Mouse (Mus musculus) heart, embryonic 12.5 days (tissue): Measurements from ENCODE around the gene Odf3. TPM values are rescaled to one million over a fixed set of nuclear protein-coding genes. Genes with fewer than 3 reads are reported as not detected.

ENCODE experiments used
- ATAC-seq: fragments of 200-750 bp; cut with Nextera tagmentation; 2 replicates; pipeline ENCODE4 v1.8.0; 2017; ENCODE audit warnings: moderate TSS enrichment, moderate library complexity; ENCODE audit not compliant: insufficient number of reproducible peaks, low FRiP score
- H3K27ac ChIP-seq: fragments of 300-500 bp; sonication (generic); 2 replicates; pipeline ENCODE4 v1.5.1; 2016; ENCODE audit warnings: mild to moderate bottlenecking, moderate library complexity; ENCODE audit not compliant: poor library complexity, severe bottlenecking
- H3K27me3 ChIP-seq: fragments of 300-500 bp; sonication (generic); replicated peaks from 2 replicates; pipeline ENCODE4 v1.6.1; 2016; ENCODE audit warnings: mild to moderate bottlenecking, moderate library complexity
- H3K36me3 ChIP-seq: fragments of 300-500 bp; sonication (generic); 2 replicates; pipeline ENCODE4 v1.6.1; 2016; ENCODE audit warnings: mild to moderate bottlenecking, moderate library complexity
- H3K4me1 ChIP-seq: fragments of 300-500 bp; sonication (generic); replicated peaks from 2 replicates; pipeline ENCODE4 v1.6.1; 2016; ENCODE audit warnings: mild to moderate bottlenecking
- H3K4me2 ChIP-seq: fragments of 300-500 bp; sonication (generic); 2 replicates; pipeline ENCODE4 v1.6.1; 2016; ENCODE audit warnings: mild to moderate bottlenecking, moderate library complexity
- H3K4me3 ChIP-seq: fragments of 300-500 bp; sonication (generic); 2 replicates; pipeline ENCODE4 v1.5.1; 2016; ENCODE audit warnings: mild to moderate bottlenecking
- H3K9ac ChIP-seq: fragments of 300-500 bp; sonication (generic); 2 replicates; pipeline ENCODE4 v1.6.1; 2016; ENCODE audit warnings: mild to moderate bottlenecking, moderate library complexity
- H3K9me3 ChIP-seq: fragments of 300-500 bp; sonication (generic); replicated peaks from 2 replicates; pipeline ENCODE4 v1.6.1; 2016; ENCODE audit warnings: mild to moderate bottlenecking, moderate library complexity
- WGBS: fragments of 180-500 bp; shearing (Covaris S2); methylation state at CpG from one replicate; pipeline ENCODE4 v1.1.7; 2016; 5-methylcytosine and 5-hydroxymethylcytosine counted together
- polyA plus RNA-seq: library from polyadenylated mRNA; unstranded; fragments of >200 nt; fragmentation: Nextera tagmentation; extraction: Ambion mirVana; gene quantifications from 2 replicates; pipeline ENCODE4 v1.2.1, GENCODE M21; 2016

The Odf3 gene
- polyA plus RNA-seq = not detected in 2 replicates

DNA sequence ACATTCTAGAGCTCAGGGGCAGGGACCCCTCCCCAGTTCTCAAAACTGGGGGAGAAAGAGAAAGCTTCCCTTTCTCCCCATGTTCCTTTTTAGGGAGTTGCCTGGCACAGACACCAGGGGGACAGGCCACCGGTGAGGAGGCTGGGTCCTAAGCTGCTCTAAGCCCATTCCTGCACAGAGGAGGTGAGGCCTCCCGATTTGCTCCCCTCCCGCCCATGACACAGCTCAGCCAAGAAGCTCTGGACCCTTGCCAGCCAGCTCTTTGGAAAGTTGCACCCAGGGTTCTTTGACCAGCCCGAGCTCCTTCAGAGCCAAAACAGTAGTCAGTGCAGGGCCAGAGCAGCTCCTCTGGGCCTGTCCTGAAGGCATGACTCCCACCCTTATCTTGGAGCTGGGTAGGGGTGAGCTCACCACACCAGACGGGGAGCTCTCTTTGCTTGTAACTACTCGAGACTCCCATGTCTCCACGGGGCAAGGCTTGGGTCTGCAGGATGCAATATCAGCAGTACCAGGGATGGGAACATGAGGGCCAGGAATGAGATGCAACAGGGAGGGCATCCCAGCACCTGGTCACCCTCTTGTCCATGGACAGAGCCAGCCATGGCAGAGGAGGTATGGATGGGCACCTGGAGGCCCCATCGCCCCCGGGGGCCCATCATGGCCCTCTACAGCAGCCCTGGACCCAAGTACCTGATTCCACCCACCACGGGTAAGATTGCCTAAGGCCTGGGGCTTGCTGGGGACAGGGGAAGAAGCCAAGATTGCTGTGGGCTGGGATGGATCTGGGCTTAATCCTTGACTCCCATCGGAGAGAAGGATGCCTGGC is at the start of gene Odf3:
Gene Odf3, plus strand, starts transcription at position 51 of the 826 bp plus-strand sequence.
- Histone ChIP-seq H3K4me2 (no peak within 1 kb of the TSS), H3K36me3 (peaks cover 18% of the 10 kb centered on the region), H3K27me3 (peaks cover 36% of the 10 kb centered on the region), H3K4me1 (peaks cover 4% of the 10 kb centered on the region; the same call in 1 of the 2 replicates), H3K9ac (no peak within 1 kb of the TSS), H3K4me3 (no peak within 1 kb of the TSS), H3K27ac (no peak within 1 kb of the TSS), H3K9me3 (no peaks in the 10 kb centered on the region)
- no peak for ATAC-seq
- 53% methylated on average over 11 of the region's 11 CpGs for WGBS

DNA sequence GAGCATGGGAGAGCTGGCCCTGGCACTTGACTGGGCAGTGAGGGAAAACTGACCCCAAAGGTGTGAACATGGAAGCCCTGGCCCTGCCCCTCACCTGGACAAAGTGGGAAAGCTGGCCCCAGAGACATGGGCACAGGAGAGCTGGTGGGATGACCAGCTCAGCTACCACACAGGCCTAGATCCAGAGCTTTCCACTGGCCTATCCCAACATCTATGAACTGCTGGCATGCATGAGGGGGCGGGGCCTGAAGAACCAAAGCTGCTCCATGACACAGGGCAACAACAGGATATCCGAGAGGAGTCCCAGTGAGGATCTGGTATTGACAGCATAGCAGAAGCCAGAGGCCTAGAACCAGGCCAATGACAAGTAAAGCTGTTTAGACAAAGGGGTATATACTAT is 49.4 kb upstream of the Odf3 start:
- H3K27me3 ChIP-seq = no peaks in the 10 kb centered on the region
- H3K4me3 ChIP-seq = no peak overlapping the region
- H3K4me1 ChIP-seq = no peaks in the 10 kb centered on the region
- 64% methylated on average over 2 of the region's 2 CpGs for WGBS
- H3K27ac ChIP-seq = no peak overlapping the region
- H3K36me3 ChIP-seq = no peaks in the 10 kb centered on the region
- ATAC-seq = no peak
- H3K9ac ChIP-seq = no peak overlapping the region
- no peaks in the 10 kb centered on the region for H3K9me3 ChIP-seq
- H3K4me2 ChIP-seq = no peak overlapping the region

DNA sequence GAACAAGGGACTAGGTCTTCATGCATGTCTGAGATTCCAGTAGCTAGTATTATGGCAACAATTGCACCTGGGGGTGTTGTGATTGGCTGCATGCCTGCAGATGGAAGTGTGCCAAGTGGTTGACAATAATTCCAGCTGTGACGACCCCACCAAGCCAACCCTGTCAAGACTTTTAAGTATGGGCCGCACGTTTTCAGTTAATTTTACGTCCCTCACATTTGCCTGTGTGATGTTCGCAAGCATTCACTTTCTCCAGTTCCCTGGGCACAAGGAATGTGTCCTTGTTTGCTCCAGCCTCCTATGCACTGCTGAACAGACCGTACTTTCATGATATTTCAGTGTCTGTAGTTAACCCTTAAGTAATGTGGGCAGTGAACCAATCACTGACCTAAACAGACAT is 45.0 kb upstream of the Odf3 start:
- no peak for ATAC-seq
- Histone ChIP-seq H3K4me2 (no peak overlapping the region), H3K4me3 (no peak overlapping the region), H3K4me1 (no peaks in the 10 kb centered on the region), H3K27ac (no peak overlapping the region), H3K9me3 (no peaks in the 10 kb centered on the region), H3K9ac (no peak overlapping the region), H3K27me3 (no peaks in the 10 kb centered on the region), H3K36me3 (no peaks in the 10 kb centered on the region)
- 72% methylated on average over 6 of the region's 6 CpGs for WGBS

DNA sequence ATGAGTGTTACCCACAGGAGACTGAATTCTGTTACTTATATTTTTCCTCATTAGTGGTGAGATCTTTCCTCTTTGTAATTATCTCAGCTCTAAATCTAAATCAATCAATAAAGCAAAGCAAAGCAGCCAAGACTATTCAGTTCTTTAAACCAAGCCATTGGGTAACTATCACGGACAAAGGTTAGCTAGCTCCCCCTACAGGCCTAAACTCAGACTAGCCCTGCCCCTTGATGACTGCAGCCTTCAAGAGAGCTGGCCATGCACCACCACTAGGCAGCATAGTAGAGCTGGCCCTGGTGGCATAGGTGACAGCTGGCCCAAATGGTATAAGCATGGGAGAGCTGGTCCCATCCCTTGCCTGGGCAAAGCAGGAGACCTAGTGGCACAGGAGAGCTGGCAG is 41.9 kb upstream of the Odf3 start:
- Histone ChIP-seq H3K4me3 (no peak overlapping the region), H3K4me2 (no peak overlapping the region), H3K27ac (no peak overlapping the region), H3K27me3 (no peaks in the 10 kb centered on the region), H3K36me3 (no peaks in the 10 kb centered on the region), H3K4me1 (no peaks in the 10 kb centered on the region), H3K9ac (no peak overlapping the region), H3K9me3 (no peaks in the 10 kb centered on the region)
- WGBS = 12% methylated on average over 1 of the region's 1 CpGs
- ATAC-seq = no peak

DNA sequence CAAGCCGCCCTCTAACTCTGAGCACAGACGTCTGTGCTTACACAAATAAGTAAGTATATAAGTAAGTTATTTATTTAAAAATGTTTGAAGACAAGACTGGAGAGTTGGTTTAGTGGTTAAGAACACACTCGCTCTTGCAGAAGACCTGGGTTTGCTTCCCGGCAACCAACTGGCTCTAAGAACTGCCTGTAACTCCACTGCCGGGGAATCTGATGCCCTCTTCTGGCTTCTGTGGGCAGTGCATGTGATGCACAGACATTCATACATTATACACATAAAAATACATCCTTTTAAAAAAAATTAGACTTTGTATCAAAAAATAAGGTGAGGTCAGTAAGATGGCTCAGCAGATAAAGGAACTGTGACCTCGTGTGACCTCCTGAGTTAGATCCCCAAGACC is 37.1 kb upstream of the Odf3 start:
- Histone ChIP-seq H3K9ac (no peak overlapping the region), H3K4me1 (no peaks in the 10 kb centered on the region), H3K36me3 (peaks cover 9% of the 10 kb centered on the region), H3K27ac (no peak overlapping the region), H3K4me3 (no peak overlapping the region), H3K9me3 (no peaks in the 10 kb centered on the region), H3K4me2 (no peak overlapping the region), H3K27me3 (no peaks in the 10 kb centered on the region)
- WGBS = 88% methylated on average over 6 of the region's 6 CpGs
- ATAC-seq = no peak

DNA sequence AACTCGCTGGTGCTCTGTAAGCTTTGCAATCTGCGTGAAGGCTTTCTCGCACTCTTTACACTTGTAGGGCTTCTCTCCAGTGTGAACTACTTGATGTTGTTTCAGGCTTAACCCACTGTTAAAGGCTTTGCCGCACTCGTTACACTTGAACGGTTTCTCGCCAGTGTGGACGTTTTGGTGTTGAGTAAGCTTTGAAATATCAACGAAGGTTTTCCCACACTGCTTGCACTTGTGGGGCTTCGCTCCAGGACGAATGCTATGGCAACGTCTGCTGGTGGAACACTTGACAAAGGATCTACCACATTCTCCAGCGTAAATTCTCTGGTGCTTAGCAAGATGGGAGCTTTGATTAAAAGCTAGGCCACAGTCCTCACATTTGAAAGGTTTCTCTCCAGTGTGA is 35.9 kb upstream of the Odf3 start:
- H3K9me3 ChIP-seq = no peaks in the 10 kb centered on the region
- no peaks in the 10 kb centered on the region for H3K4me1 ChIP-seq
- H3K9ac ChIP-seq = no peak overlapping the region
- no peak for ATAC-seq
- no peaks in the 10 kb centered on the region for H3K27me3 ChIP-seq
- no peak overlapping the region for H3K27ac ChIP-seq
- peaks cover 9% of the 10 kb centered on the region for H3K36me3 ChIP-seq
- no peak overlapping the region for H3K4me3 ChIP-seq
- WGBS = 88% methylated on average over 13 of the region's 13 CpGs
- no peak overlapping the region for H3K4me2 ChIP-seq

DNA sequence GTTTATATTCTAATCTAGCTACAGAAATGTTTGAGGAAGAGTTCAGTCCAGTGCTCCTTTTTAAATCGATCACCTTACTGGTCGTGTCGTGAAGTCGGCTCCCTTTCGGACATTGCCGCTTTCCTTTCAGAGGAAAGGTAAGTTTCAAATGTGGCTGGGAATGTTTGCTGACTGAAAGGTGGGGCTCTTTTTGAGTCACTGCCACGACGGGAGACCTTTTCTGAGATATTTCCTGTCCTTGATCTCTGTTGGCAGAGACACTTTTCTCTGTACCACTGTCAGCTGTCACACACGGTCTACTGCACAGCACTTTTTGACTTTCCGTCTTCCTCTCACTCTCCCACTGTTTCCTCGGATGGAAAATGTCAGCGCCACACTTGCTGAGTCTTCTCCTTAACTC is 34.8 kb upstream of the Odf3 start:
- Histone ChIP-seq H3K27me3 (no peaks in the 10 kb centered on the region), H3K4me1 (no peaks in the 10 kb centered on the region), H3K9me3 (no peaks in the 10 kb centered on the region), H3K4me3 (no peak overlapping the region), H3K4me2 (no peak overlapping the region), H3K9ac (no peak overlapping the region), H3K27ac (no peak overlapping the region), H3K36me3 (peaks cover 9% of the 10 kb centered on the region)
- WGBS = 83% methylated on average over 12 of the region's 12 CpGs
- ATAC-seq = no peak

DNA sequence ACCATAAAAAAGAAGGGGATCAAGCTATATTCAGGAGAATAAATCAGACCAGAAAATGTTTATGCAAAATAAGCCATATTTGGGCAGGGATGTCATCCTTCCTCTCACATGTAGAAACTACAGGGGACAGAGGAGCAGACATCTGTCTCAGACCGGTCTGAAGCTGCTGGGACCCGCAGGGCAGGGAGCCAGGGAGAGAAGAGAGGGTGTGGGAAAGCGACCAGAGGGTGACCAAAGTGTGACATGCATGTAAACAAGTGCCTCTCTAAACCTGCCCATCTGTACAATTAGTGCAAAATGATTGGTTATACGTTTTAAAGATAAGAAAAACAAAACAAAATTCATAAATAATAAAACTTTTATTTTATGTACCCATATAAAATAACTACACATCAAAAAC is 27.4 kb upstream of the Odf3 start:
- Histone ChIP-seq H3K27me3 (peaks cover 5% of the 10 kb centered on the region), H3K36me3 (no peaks in the 10 kb centered on the region), H3K4me2 (no peak overlapping the region), H3K4me3 (no peak overlapping the region), H3K27ac (no peak overlapping the region), H3K9ac (no peak overlapping the region), H3K9me3 (no peaks in the 10 kb centered on the region), H3K4me1 (peaks cover 10% of the 10 kb centered on the region; the same call in 1 of the 2 replicates)
- ATAC-seq = no peak
- 72% methylated on average over 4 of the region's 4 CpGs for WGBS

DNA sequence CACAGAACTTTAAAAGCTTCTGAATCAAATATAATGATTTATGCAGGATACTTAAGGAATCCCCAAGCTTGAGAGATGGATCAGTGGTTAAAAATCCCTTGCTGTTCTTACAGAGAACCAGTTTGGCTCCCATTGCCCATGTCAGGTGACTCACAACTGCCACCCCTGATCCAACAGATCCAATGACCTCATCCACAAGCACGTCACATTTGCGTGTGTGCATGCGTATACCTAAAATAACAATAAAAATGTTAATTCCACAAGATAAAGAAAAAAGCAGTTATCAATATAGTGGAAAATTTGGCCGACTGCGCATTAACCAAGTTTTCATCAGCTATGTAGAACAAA is 26.3 kb upstream of the Odf3 start:
- H3K27me3 ChIP-seq = peaks cover 5% of the 10 kb centered on the region
- H3K36me3 ChIP-seq = no peaks in the 10 kb centered on the region
- peak overlapping the region; percentile 86 for H3K4me2 ChIP-seq
- no peaks in the 10 kb centered on the region for H3K9me3 ChIP-seq
- peak overlapping the region; percentile 54 for H3K4me3 ChIP-seq
- no peak for ATAC-seq
- H3K9ac ChIP-seq = no peak overlapping the region
- peaks cover 10% of the 10 kb centered on the region; the same call in 1 of the 2 replicates for H3K4me1 ChIP-seq
- no peak overlapping the region for H3K27ac ChIP-seq
- 52% methylated on average over 5 of the region's 5 CpGs for WGBS

DNA sequence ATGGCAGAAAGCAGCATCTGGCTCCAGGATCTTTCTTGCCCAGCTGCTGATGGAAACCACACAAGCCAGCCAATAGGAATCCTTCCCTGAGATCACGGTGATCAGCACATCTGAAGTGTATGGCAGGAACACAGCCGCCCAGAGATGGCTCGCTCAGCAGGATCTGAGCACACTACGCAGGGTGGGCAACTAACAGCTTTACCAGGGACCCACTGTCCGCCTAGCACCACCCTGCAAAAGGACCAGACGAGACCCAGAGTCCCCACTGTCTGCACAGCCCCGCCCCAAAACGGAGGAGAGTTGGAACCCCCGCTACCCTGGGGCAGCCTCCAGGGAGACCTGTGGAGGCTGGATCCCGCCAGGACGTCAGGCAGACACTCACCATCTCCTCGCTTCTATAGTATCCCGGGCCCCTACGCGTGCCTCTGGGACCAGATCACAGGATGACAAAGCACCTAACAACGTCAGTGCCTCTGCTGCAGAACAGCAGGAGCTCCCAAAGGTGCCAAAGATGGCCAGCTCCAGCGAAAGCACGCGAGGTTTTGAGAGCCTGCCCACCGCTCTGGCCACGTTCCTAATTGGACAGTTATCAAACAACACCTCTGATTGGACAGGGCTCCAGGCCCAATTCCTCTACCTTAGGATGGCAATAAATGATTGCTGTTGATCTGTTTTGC is 25.8 kb upstream of the Odf3 start, which contains the start of gene Zfp941:
Gene Zfp941, minus strand, starts transcription at position 526 of the 677 bp plus-strand sequence.
- Histone ChIP-seq H3K9ac (peak within 1 kb of the TSS; percentile 72), H3K4me3 (peak within 1 kb of the TSS; percentile 54), H3K4me2 (peak within 1 kb of the TSS; percentile 86), H3K4me1 (peaks cover 10% of the 10 kb centered on the region; the same call in 1 of the 2 replicates), H3K36me3 (no peaks in the 10 kb centered on the region), H3K27me3 (peaks cover 5% of the 10 kb centered on the region), H3K27ac (no peak within 1 kb of the TSS), H3K9me3 (no peaks in the 10 kb centered on the region)
- ATAC-seq = peak; percentile 53; the same call in 1 of the 2 replicates
- 3% methylated on average over 21 of the region's 21 CpGs for WGBS

DNA sequence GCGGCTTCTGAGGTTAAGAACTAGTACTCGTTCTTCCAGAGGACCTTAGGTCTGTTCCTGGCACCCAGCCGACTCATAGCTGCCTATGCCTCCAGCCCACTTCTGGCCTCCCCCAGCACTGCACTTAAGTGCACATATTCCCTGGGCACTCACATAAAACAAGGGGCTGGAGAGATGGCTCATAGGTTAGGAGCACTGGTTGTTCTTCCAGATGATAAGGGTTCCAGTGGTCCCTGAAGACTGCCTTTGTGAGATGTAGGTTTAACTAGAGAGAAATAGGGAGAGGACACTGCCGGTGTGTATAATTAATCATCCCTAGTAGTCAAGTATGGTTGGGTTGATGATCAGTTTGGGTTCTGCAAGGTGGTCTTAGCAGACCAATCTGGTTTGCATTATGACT is 24.9 kb upstream of the Odf3 start:
- no peak for ATAC-seq
- H3K36me3 ChIP-seq = no peaks in the 10 kb centered on the region
- H3K4me1 ChIP-seq = peaks cover 10% of the 10 kb centered on the region; the same call in 1 of the 2 replicates
- no peak overlapping the region for H3K4me3 ChIP-seq
- H3K27me3 ChIP-seq = peaks cover 5% of the 10 kb centered on the region
- no peak overlapping the region for H3K27ac ChIP-seq
- no peak overlapping the region for H3K9ac ChIP-seq
- 87% methylated on average over 4 of the region's 4 CpGs for WGBS
- H3K9me3 ChIP-seq = no peaks in the 10 kb centered on the region
- H3K4me2 ChIP-seq = no peak overlapping the region
